Mouse (Mus musculus) CH12.LX (cell line): ENCODE measurements around the gene Rps24. TPM values are rescaled to one million over a fixed set of nuclear protein-coding genes. Genes with fewer than 3 reads are reported as not detected.
A peak's percentile ranks its signal among the peaks of the same experiment; 100 is the strongest.

Experiments
- DNase-seq: peaks from one replicate; pipeline ENCODE4 v3.0.0-alpha.2; 2013; ENCODE audit errors: extremely low read depth
- H3K27ac ChIP-seq: 2 replicates; pipeline ENCODE4 v1.5.1; 2012; ENCODE audit warnings: low read depth, mild to moderate bottlenecking, control low read depth, moderate library complexity; ENCODE audit not compliant: insufficient read depth
- H3K27me3 ChIP-seq: replicated peaks from 2 replicates; pipeline ENCODE3; 2012; ENCODE audit warnings: inconsistent platforms
- H3K36me3 ChIP-seq, 2 experiments: replicated peaks in 1 of 2; 2 replicates each; pipeline versions ENCODE3 to v1.6.1; 2012; ENCODE audit warnings: inconsistent platforms in 1 of 2, low read length in 1 of 2, mild to moderate bottlenecking in 1 of 2, mixed read lengths in 1 of 2, moderate library complexity in 1 of 2; ENCODE audit not compliant: control insufficient read depth in 1 of 2, insufficient read depth in 1 of 2
- H3K4me1 ChIP-seq, 2 experiments: 2 replicates each; pipeline ENCODE4 v1.6.1; 2012; ENCODE audit warnings: inconsistent platforms in 1 of 2, moderate library complexity in 1 of 2; ENCODE audit not compliant: insufficient read depth in 2 of 2, control insufficient read depth in 1 of 2
- H3K4me2 ChIP-seq: 2 replicates; pipeline ENCODE4 v1.6.1; 2012; ENCODE audit warnings: low read depth, mild to moderate bottlenecking, control low read depth; ENCODE audit not compliant: poor library complexity, insufficient read depth, severe bottlenecking
- H3K4me3 ChIP-seq, 3 experiments: fragments of 150-350 bp in 1 of 3; sonication (generic) in 1 of 3; replicated peaks in 1 of 3; 2 replicates each; pipeline versions ENCODE3 to v1.5.1; 2011 to 2012; ENCODE audit warnings: low read depth in 2 of 3, low read length in 2 of 3, mild to moderate bottlenecking in 2 of 3, moderate library complexity in 2 of 3, control low read depth in 1 of 3, improper control_type of control experiment in 1 of 3, inconsistent platforms in 1 of 3, mixed read lengths in 1 of 3; ENCODE audit not compliant: poor library complexity in 1 of 3
- H3K79me2 ChIP-seq: replicated peaks from 2 replicates; pipeline ENCODE4 v1.6.1; 2012; ENCODE audit warnings: mild to moderate bottlenecking, moderate library complexity; ENCODE audit not compliant: control insufficient read depth, poor library complexity, insufficient read depth, severe bottlenecking; ENCODE audit errors: extremely low read depth
- H3K9ac ChIP-seq: 2 replicates; pipeline ENCODE4 v1.6.1; 2012; ENCODE audit warnings: low read depth, mild to moderate bottlenecking, control low read depth, moderate library complexity; ENCODE audit not compliant: insufficient read depth
- H3K9me3 ChIP-seq: replicated peaks from 2 replicates; pipeline ENCODE3; 2012; ENCODE audit warnings: low read length, inconsistent platforms, mixed read lengths
- E2F4 ChIP-seq: IDR thresholded peaks from 2 replicates; pipeline ENCODE4 v1.6.1; 2011; ENCODE audit warnings: low read depth, low read length, improper control_type of control experiment; ENCODE audit not compliant: insufficient replicate concordance
- MAZ ChIP-seq: IDR thresholded peaks from 2 replicates; pipeline ENCODE4 v1.6.1; 2012; ENCODE audit warnings: low read depth, mild to moderate bottlenecking, inconsistent platforms, low read length, improper control_type of control experiment, moderate library complexity
- MYC ChIP-seq: IDR thresholded peaks from 2 replicates; pipeline ENCODE4 v1.6.1; 2011; ENCODE audit warnings: low read depth, mild to moderate bottlenecking, improper control_type of control experiment, low read length
- POLR2A ChIP-seq: IDR thresholded peaks from 2 replicates; pipeline ENCODE4 v1.6.1; 2011; ENCODE audit warnings: low read depth, mild to moderate bottlenecking, improper control_type of control experiment, low read length
- POLR2AphosphoS2 ChIP-seq: IDR thresholded peaks from 2 replicates; pipeline ENCODE4 v1.6.1; 2011; ENCODE audit warnings: low read depth, low read length, improper control_type of control experiment
- SIN3A ChIP-seq: IDR thresholded peaks from 2 replicates; pipeline ENCODE4 v1.6.1; 2012; ENCODE audit warnings: low read length, improper control_type of control experiment, inconsistent platforms
- ZNF384 ChIP-seq: IDR thresholded peaks from 2 replicates; pipeline ENCODE4 v1.6.1; 2012; ENCODE audit warnings: low read depth, low read length, improper control_type of control experiment, inconsistent platforms
- dilution Hi-C: fragments of 300-500 bp; cut with MboI; formaldehyde crosslinking; loops from 2 replicates; pipeline ENCODE4 v1.14.3; 2020; ENCODE audit warnings: low sequenced_read_pairs; ENCODE audit not compliant: extremely low pct_unique_long_range_greater_than_20kb, extremely low pct_ligation_motif_present
- in situ Hi-C: fragments of 300-500 bp; cut with MboI; formaldehyde crosslinking; loops from 3 replicates; pipeline ENCODE4 v1.14.3; 2019; ENCODE audit warnings: low sequenced_read_pairs, low pct_ligation_motif_present, low pct_unique_long_range_greater_than_20kb, mixed read lengths
- polyA plus RNA-seq: library from polyadenylated mRNA; unstranded; fragments of >175 nt; gene quantifications from 2 replicates; pipeline ENCODE4 v1.2.1, GENCODE M21; 2012; ENCODE audit warnings: low read depth; ENCODE audit not compliant: insufficient read length
- total RNA-seq, 2 experiments: library from RNA; depleted of rRNA; stranded (reverse); fragments of 300-350 nt in 1 of 2; fragments of >200 nt in 1 of 2; gene quantifications; 2 replicates each; pipeline ENCODE4 v1.2.3; 2012 to 2014

The Rps24 gene
- total and polyA plus RNA-seq, 3 experiments, result 2,823 to 7,430 (median 3,420) TPM

DNA sequence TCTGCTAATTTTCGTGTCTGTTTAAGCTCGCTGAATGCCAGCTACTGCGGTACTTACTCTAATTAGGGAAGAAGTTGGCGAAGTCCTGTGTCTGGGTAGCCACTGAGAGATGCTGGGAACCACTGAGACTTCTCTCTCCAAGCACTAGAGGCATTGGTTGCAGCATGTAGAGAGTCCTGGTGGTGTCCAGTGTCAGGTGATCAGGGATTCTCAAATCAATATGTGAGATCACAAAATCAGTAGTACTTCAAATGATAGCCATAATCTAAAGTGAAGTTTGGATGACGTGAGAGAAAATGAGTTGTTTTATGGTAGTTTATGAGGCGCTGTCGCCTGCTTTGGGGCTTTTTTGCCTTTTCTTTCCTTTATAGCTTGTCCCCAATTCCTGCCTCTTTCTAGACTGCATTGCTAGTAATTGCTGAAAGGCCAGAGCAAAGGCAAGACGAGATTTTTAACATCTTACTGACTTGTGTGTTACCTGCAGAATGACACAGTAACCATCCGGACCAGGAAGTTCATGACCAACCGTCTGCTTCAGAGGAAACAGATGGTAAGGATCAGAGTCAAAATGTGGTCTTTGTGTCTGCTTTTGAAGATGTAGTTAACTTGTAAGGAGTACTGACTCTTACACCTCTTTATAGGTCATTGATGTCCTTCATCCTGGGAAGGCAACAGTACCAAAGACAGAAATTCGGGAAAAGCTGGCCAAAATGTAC lies 4.5 kb downstream of the Rps24 start:
- no peaks in the 10 kb centered on the region for H3K9me3 ChIP-seq
- H3K27ac ChIP-seq, result peak overlapping the region; percentile 59
- peaks cover 55% of the 10 kb centered on the region for H3K79me2 ChIP-seq
- in situ Hi-C loops, result loop anchor here (25.0 kb wide), 2 partner anchors 971 to 1121 kb away; partner anchors contain the start of gene Zmiz1
- peak overlapping the region; percentile 99 for H3K9ac ChIP-seq
- peak overlapping the region; percentile 99 for H3K4me2 ChIP-seq
- DNase-seq, result no peak
- dilution Hi-C loops, result no loop called here
- peaks cover 4 to 33% of the 10 kb centered on the region in 2 experiments for H3K4me1 ChIP-seq
- TF ChIP-seq SIN3A (0 out of 2 replicates have a peak, but pooled peaks have one; percentile 2), MYC (peak; percentile 70; the same call in 1 of the 2 replicates), POLR2A (no peak; the same call in 1 of the 2 replicates)
- H3K4me3 ChIP-seq, result peak overlapping the region; percentile 87 to 99 (median 98)
- peaks cover 38 to 50% of the 10 kb centered on the region in 2 experiments for H3K36me3 ChIP-seq
- no peaks in the 10 kb centered on the region for H3K27me3 ChIP-seq

DNA sequence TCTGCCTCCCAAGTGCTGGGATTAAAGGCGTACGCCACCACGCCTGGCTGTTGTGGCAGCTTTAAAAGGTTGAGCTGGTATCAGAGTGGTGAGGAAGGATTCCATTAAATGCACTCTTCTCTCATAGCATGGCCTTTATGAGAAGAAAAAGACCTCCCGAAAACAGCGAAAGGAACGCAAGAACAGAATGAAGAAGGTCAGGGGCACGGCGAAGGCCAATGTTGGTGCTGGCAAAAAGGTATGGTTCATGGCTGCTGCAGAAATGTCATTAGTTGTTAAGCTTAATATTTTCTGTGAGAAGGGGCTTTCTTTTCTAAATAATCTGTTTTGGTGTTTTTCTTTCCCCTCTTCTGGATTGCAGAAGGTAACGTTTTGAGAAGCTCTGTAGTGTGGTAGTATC lies 6.3 kb downstream of the Rps24 start:
- Histone ChIP-seq H3K9me3 (no peaks in the 10 kb centered on the region), H3K27me3 (no peaks in the 10 kb centered on the region), H3K79me2 (peaks cover 52% of the 10 kb centered on the region), H3K9ac (peak overlapping the region; percentile 99), H3K4me1 (peaks cover 4 to 52% of the 10 kb centered on the region in 2 experiments), H3K27ac (no peak overlapping the region), H3K4me3 (peak overlapping the region; percentile 87 to 99 (median 98)), H3K36me3 (peaks cover 56 to 69% of the 10 kb centered on the region in 2 experiments), H3K4me2 (peak overlapping the region; percentile 99)
- in situ Hi-C loops (loop anchor here (25.0 kb wide), 2 partner anchors 969 to 1119 kb away; partner anchors contain the start of gene Zmiz1), dilution Hi-C loops (no loop called here)
- DNase-seq, result no peak
- no peak for TF ChIP-seq MAZ
- no peak for TF ChIP-seq ZNF384

DNA sequence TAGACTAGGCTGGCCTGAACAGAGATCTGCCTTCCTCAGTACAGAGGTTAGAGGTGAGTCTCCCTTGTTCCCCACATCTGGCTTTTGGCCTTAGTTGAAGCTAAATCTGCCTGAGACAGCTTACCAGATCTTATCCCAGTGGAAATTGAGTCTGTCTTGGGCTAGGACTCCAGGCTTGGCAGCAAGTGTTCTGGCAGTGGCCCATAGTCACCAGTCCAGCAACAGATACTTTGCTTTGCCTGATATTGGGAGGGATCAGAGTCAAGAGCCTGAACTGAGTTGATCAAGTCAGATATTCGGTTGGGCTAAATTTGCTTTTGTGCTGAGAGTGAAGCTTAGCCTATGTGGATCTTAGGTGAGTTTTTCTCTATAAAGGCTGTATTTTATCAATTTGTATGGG lies 9.6 kb downstream of the Rps24 start:
- H3K36me3 ChIP-seq, result peaks cover 80 to 96% of the 10 kb centered on the region in 2 experiments
- peaks cover 4 to 49% of the 10 kb centered on the region in 2 experiments for H3K4me1 ChIP-seq
- dilution Hi-C loops, result no loop called here
- H3K4me2 ChIP-seq, result no peak overlapping the region
- peak overlapping the region; percentile 38 for H3K27ac ChIP-seq
- in situ Hi-C loops, result loop anchor here (5.0 to 25.0 kb wide), 3 partner anchors 46 to 1116 kb away; partner anchors contain the start of gene Zmiz1
- H3K79me2 ChIP-seq, result peaks cover 42% of the 10 kb centered on the region
- H3K9me3 ChIP-seq, result no peaks in the 10 kb centered on the region
- DNase-seq, result no peak
- H3K9ac ChIP-seq, result no peak overlapping the region
- H3K4me3 ChIP-seq, result no peak overlapping the region
- 0 out of 2 replicates have a peak, but pooled peaks have one; percentile 64 for TF ChIP-seq POLR2AphosphoS2
- TF ChIP-seq E2F4, result no peak
- 0 out of 2 replicates have a peak, but pooled peaks have one; percentile 6 for TF ChIP-seq POLR2A
- TF ChIP-seq, all 38 proteins: peak for 2
- H3K27me3 ChIP-seq, result no peaks in the 10 kb centered on the region
